Mouse (Mus musculus): ENCODE data around the gene Syne3. TPM values are rescaled to one million over a fixed set of nuclear protein-coding genes. Genes with fewer than 3 reads are reported as not detected.

Syne3 gene
- total and polyA plus RNA-seq, 3 experiments: 4.9 to 10.7 TPM; not detected in 1

DNA sequence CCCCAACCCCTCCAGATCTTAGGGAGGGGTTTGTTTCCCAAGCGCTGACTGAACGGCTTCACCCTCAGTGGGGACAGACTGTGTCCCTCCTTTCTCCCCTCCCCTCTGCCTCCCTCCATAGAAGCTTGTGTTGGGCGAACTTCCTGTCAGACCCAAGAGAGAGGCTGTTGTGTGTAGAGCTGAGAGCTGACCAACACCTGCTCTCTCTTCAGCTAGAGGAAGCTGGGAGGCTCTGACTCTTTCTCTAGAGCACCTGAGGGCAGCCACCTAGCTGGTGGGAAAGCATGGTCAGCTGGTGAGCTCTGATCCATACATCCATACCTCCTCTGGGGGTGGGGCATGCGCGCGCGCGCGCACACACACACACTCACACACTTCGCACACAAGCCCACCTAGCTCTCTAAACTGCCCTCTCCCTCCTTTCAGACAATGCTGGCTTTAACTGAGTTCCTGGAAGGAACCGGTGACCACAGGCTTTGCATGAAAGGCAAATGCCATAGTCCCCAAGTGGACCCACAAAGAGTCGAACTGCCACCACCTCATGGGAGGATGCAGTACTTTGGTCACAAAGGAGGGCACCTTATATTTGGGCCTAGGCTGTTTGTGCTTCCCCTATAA lies 14.2 kb downstream of the Syne3 start:
- TF ChIP-seq CTCF (IDR thresholded peaks at IDR 0.05 in 2 of 3, conservative IDR thresholded peaks at IDR 0.05 in 1 of 3; ENCODE audit: control insufficient read depth in 1 of 3, insufficient read depth in 1 of 3, low read depth in 2 of 3, low read length in 3 of 3, poor library complexity in 1 of 3, severe bottlenecking in 1 of 3) (no peak), POLR2AphosphoS5 (IDR thresholded peaks at IDR 0.05; ENCODE audit: borderline replicate concordance, low read depth, low read length) (no peak), TCF12 (IDR thresholded peaks at IDR 0.05; ENCODE audit: low read depth, low read length) (no peak), USF1 (IDR thresholded peaks at IDR 0.05; ENCODE audit: low read depth, low read length) (no peak), POLR2A (IDR thresholded peaks at IDR 0.05; ENCODE audit: control insufficient read depth in 1 of 2, insufficient read depth in 1 of 2, low read depth in 1 of 2, low read length in 2 of 2, poor library complexity in 1 of 2) (no peak), MXI1 (IDR thresholded peaks at IDR 0.05; ENCODE audit: low read depth, low read length) (no peak), CHD1 (IDR thresholded peaks at IDR 0.05; ENCODE audit: low read depth, low read length) (no peak), MYB (IDR thresholded peaks at IDR 0.05; ENCODE audit: low read depth, low read length) (no peak), HCFC1 (IDR thresholded peaks at IDR 0.05; ENCODE audit: low read depth, low read length) (no peak), CHD2 (IDR thresholded peaks at IDR 0.05; ENCODE audit: low read length) (no peak), USF2 (IDR thresholded peaks at IDR 0.05; ENCODE audit: borderline replicate concordance in 1 of 2, insufficient read depth in 1 of 2, low read depth in 1 of 2, low read length in 2 of 2) (no peak), GATA1 (IDR thresholded peaks at IDR 0.05; ENCODE audit: low read depth, low read length) (no peak), ZMIZ1 (IDR thresholded peaks at IDR 0.05; ENCODE audit: low read depth, low read length) (no peak), GABPA (IDR thresholded peaks at IDR 0.05; ENCODE audit: low read depth, low read length) (no peak), EP300 (IDR thresholded peaks at IDR 0.05; ENCODE audit: low read depth in 1 of 2, low read length in 2 of 2) (no peak), MAZ (IDR thresholded peaks at IDR 0.05; ENCODE audit: low read depth, low read length) (no peak), ZNF384 (IDR thresholded peaks at IDR 0.05; ENCODE audit: low read depth, low read length) (no peak), BHLHE40 (IDR thresholded peaks at IDR 0.05; ENCODE audit: borderline replicate concordance, low read depth, low read length) (no peak), SMC3 (IDR thresholded peaks at IDR 0.05; ENCODE audit: low read depth, low read length) (no peak)
- Histone ChIP-seq H3K4me1 (ENCODE audit: control insufficient read depth in 1 of 2, insufficient read depth in 2 of 2, low read length in 2 of 2) (peaks cover 0 to 33% of the 10 kb centered on the region in 2 experiments; a peak in 2 of 4 replicates), H3K36me3 (ENCODE audit: control insufficient read depth in 1 of 2, insufficient read depth in 2 of 2, low read length in 2 of 2) (peaks cover 0 to 16% of the 10 kb centered on the region in 2 experiments; a peak in 2 of 4 replicates), H3K79me2 (ENCODE audit: control insufficient read depth, insufficient read depth, low read length, poor library complexity) (peaks cover 6% of the 10 kb centered on the region; the same call in 1 of the 2 replicates), H3K9me3 (replicated peaks; ENCODE audit: insufficient read depth, low read length) (no peaks in the 10 kb centered on the region), H3K27ac (ENCODE audit: control insufficient read depth, low read depth, low read length) (no peak overlapping the region), H3K9ac (ENCODE audit: control insufficient read depth, low read depth, low read length, poor library complexity, severe bottlenecking) (no peak overlapping the region), H3K27me3 (ENCODE audit: control insufficient read depth in 1 of 2, insufficient read depth in 2 of 2, low read length in 2 of 2) (no peaks in the 10 kb centered on the region), H3K4me3 (ENCODE audit: control insufficient read depth in 1 of 2, insufficient read depth in 1 of 2, low read depth in 2 of 2, low read length in 2 of 2) (no peak overlapping the region)
- DNase-seq (ENCODE audit: low read depth, low spot score): no peak

DNA sequence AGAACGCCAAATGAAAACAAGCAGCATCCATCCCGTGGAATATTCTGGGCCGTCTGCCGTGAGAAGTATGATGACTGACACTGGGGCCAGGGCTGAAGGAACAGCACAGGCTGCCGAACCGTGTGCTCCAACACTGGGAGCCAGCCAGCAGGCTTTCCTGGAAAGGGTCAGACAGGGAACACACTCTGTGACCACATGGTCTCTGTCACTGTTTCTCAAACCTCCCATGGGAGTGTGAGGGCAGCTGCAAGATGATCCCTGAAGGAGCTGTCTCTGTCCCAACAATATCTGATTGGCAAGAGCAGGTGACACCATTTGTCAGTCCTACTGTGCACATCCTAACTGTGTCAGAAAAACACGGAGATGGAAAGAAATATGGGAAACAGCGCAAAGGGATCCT lies 16.8 kb downstream of the Syne3 start:
- H3K9me3 ChIP-seq (replicated peaks; ENCODE audit: insufficient read depth, low read length): no peaks in the 10 kb centered on the region
- H3K79me2 ChIP-seq (ENCODE audit: control insufficient read depth, insufficient read depth, low read length, poor library complexity): no peaks in the 10 kb centered on the region; the same call in 1 of the 2 replicates
- no peak for TF ChIP-seq MYC (IDR thresholded peaks at IDR 0.05; ENCODE audit: low read depth, low read length)
- 0 out of 2 replicates have a peak, but pooled peaks have one; percentile 10 for TF ChIP-seq MAX (IDR thresholded peaks at IDR 0.05; ENCODE audit: low read length)
- TF ChIP-seq TCF12 (IDR thresholded peaks at IDR 0.05; ENCODE audit: low read depth, low read length): no peak
- DNase-seq (ENCODE audit: low read depth, low spot score): no peak
- peaks cover 0 to 30% of the 10 kb centered on the region in 2 experiments; a peak in 2 of 4 replicates for H3K36me3 ChIP-seq (ENCODE audit: control insufficient read depth in 1 of 2, insufficient read depth in 2 of 2, low read length in 2 of 2)
- no peak overlapping the region for H3K9ac ChIP-seq (ENCODE audit: control insufficient read depth, low read depth, low read length, poor library complexity, severe bottlenecking)
- peaks cover 0 to 46% of the 10 kb centered on the region in 2 experiments; a peak in 3 of 4 replicates for H3K4me1 ChIP-seq (ENCODE audit: control insufficient read depth in 1 of 2, insufficient read depth in 2 of 2, low read length in 2 of 2)
- H3K4me3 ChIP-seq (ENCODE audit: control insufficient read depth in 1 of 2, insufficient read depth in 1 of 2, low read depth in 2 of 2, low read length in 2 of 2): no peak overlapping the region
- peak overlapping the region; percentile 25; the same call in 1 of the 2 replicates for H3K27ac ChIP-seq (ENCODE audit: control insufficient read depth, low read depth, low read length)
- H3K27me3 ChIP-seq (ENCODE audit: control insufficient read depth in 1 of 2, insufficient read depth in 2 of 2, low read length in 2 of 2): no peaks in the 10 kb centered on the region
